Mouse (Mus musculus) forebrain, embryonic 14.5 days (tissue): Measurements from ENCODE around the gene Dedd. TPM values are rescaled to one million over a fixed set of nuclear protein-coding genes. Genes with fewer than 3 reads are reported as not detected.

Experiments used
- ATAC-seq: fragments of 200-750 bp; cut with Nextera tagmentation; 2 replicates; pipeline ENCODE4 v1.8.0; 2017; ENCODE audit warnings: mild to moderate bottlenecking, moderate library complexity
- DNase-seq: peaks from one replicate; pipeline ENCODE4 v3.0.0-alpha.2; 2015; ENCODE audit warnings: low spot score
- H3K27ac ChIP-seq: fragments of 300-500 bp; sonication (generic); 2 replicates; pipeline ENCODE4 v1.5.1; 2014; ENCODE audit warnings: low read depth, mild to moderate bottlenecking, control low read depth, low read length, moderate library complexity
- H3K27me3 ChIP-seq: fragments of 300-500 bp; sonication (generic); replicated peaks from 2 replicates; pipeline ENCODE4 v1.6.1; 2014; ENCODE audit warnings: low read length, control low read depth, mixed read lengths; ENCODE audit not compliant: control insufficient read depth, insufficient read depth
- H3K36me3 ChIP-seq: fragments of 300-500 bp; sonication (generic); 2 replicates; pipeline ENCODE4 v1.6.1; 2014; ENCODE audit warnings: low read length, control low read depth; ENCODE audit not compliant: control insufficient read depth, insufficient read depth
- H3K4me1 ChIP-seq: fragments of 300-500 bp; sonication (generic); 2 replicates; pipeline ENCODE4 v1.6.1; 2014; ENCODE audit warnings: antibody characterized with exemption, low read length, control low read depth; ENCODE audit not compliant: control insufficient read depth, insufficient read depth
- H3K4me2 ChIP-seq: fragments of 300-500 bp; sonication (generic); 2 replicates; pipeline ENCODE4 v1.6.1; 2014; ENCODE audit warnings: mild to moderate bottlenecking, control low read depth, low read length
- H3K4me3 ChIP-seq: fragments of 300-500 bp; sonication (generic); 2 replicates; pipeline ENCODE4 v1.5.1; 2014; ENCODE audit warnings: low read depth, low read length, control low read depth
- H3K9ac ChIP-seq: fragments of 300-500 bp; sonication (generic); 2 replicates; pipeline ENCODE4 v1.6.1; 2014; ENCODE audit warnings: mild to moderate bottlenecking, low read length, control low read depth, moderate library complexity
- H3K9me3 ChIP-seq: fragments of 300-500 bp; sonication (generic); replicated peaks from 2 replicates; pipeline ENCODE4 v1.6.1; 2016; ENCODE audit warnings: low read length, control low read depth, mixed read lengths; ENCODE audit not compliant: control insufficient read depth
- WGBS: fragments of 180-500 bp; shearing (Covaris S2); extraction: QIAGEN DNeasy Blood & Tissue Kit; methylation state at CpG from one replicate; pipeline ENCODE4 v1.1.7; 2014; 5-methylcytosine and 5-hydroxymethylcytosine counted together
- polyA plus RNA-seq: library from polyadenylated mRNA; unstranded; fragments of >200 nt; fragmentation: Nextera tagmentation; extraction: Ambion mirVana; gene quantifications from 2 replicates; pipeline ENCODE4 v1.2.1, GENCODE M21; 2014

Gene Dedd
- polyA plus RNA-seq, 1 experiment from 2014 or later = 53.9 TPM

GRCm38 (mm10) chr1:171382096-171382620 lies 53.2 kb downstream of the Dedd start:
- H3K36me3 ChIP-seq = no peaks in the 10 kb centered on the region
- no peaks in the 10 kb centered on the region; the same call in 1 of the 2 replicates for H3K4me1 ChIP-seq
- no peaks in the 10 kb centered on the region for H3K9me3 ChIP-seq
- H3K27ac ChIP-seq = no peak overlapping the region
- no peak overlapping the region for H3K4me2 ChIP-seq
- 89% methylated on average over 11 of the region's 11 CpGs for WGBS
- DNase-seq = no peak
- H3K4me3 ChIP-seq = no peak overlapping the region
- H3K9ac ChIP-seq = no peak overlapping the region
- peaks cover 5% of the 10 kb centered on the region for H3K27me3 ChIP-seq
- no peak for ATAC-seq

- Histone ChIP-seq H3K4me2 (no peak overlapping the region), H3K36me3 (no peaks in the 10 kb centered on the region), H3K4me3 (no peak overlapping the region), H3K9me3 (no peaks in the 10 kb centered on the region), H3K4me1 (no peaks in the 10 kb centered on the region; the same call in 1 of the 2 replicates), H3K27ac (no peak overlapping the region), H3K27me3 (peaks cover 5% of the 10 kb centered on the region), H3K9ac (no peak overlapping the region)
- 66% methylated on average over 9 of the region's 9 CpGs for WGBS
- DNase-seq (no peak), ATAC-seq (no peak)
Measured at GRCm38 (mm10) chr1:171384361-171384760, 55.4 kb downstream of the Dedd start.

- H3K27ac ChIP-seq = no peak overlapping the region
- H3K36me3 ChIP-seq = no peaks in the 10 kb centered on the region
- 66% methylated on average over 9 of the region's 9 CpGs for whole genome bisulfite sequencing
- H3K4me3 ChIP-seq = no peak overlapping the region
- DNase-seq (no peak), ATAC-seq (no peak)
- H3K9ac ChIP-seq = no peak overlapping the region
- no peaks in the 10 kb centered on the region; the same call in 1 of the 2 replicates for H3K4me1 ChIP-seq
- peaks cover 5% of the 10 kb centered on the region for H3K27me3 ChIP-seq
- H3K9me3 ChIP-seq = no peaks in the 10 kb centered on the region
- no peak overlapping the region for H3K4me2 ChIP-seq
Measured at GRCm38 (mm10) chr1:171385171-171385570, 56.2 kb downstream of the Dedd start.

GRCm38 (mm10) chr1:171387099-171387498 lies 58.2 kb downstream of the Dedd start:
- WGBS = 27% methylated on average over 6 of the region's 6 CpGs
- peak; percentile 32 for DNase-seq
- H3K36me3 ChIP-seq = no peaks in the 10 kb centered on the region
- no peak for ATAC-seq
- H3K9me3 ChIP-seq = no peaks in the 10 kb centered on the region
- H3K4me3 ChIP-seq = no peak overlapping the region
- H3K9ac ChIP-seq = no peak overlapping the region
- H3K4me2 ChIP-seq = no peak overlapping the region
- no peak overlapping the region for H3K27ac ChIP-seq
- no peaks in the 10 kb centered on the region for H3K27me3 ChIP-seq
- no peaks in the 10 kb centered on the region for H3K4me1 ChIP-seq

- H3K27me3 ChIP-seq = no peaks in the 10 kb centered on the region
- DNase-seq (no peak), ATAC-seq (no peak)
- H3K27ac ChIP-seq = no peak within 1 kb of the TSS
- H3K4me3 ChIP-seq = no peak within 1 kb of the TSS
- H3K9ac ChIP-seq = no peak within 1 kb of the TSS
- H3K4me2 ChIP-seq = no peak within 1 kb of the TSS
- H3K9me3 ChIP-seq = no peaks in the 10 kb centered on the region
- no peaks in the 10 kb centered on the region for H3K36me3 ChIP-seq
- H3K4me1 ChIP-seq = no peaks in the 10 kb centered on the region
- WGBS = 82% methylated on average over 15 of the region's 15 CpGs
Measured at GRCm38 (mm10) chr1:171388376-171389102, 59.6 kb downstream of the Dedd start, which contains the start of gene Arhgap30. Gene Arhgap30, plus strand, starts transcription at chr1:171388954.

GRCm38 (mm10) chr1:171390101-171390500 lies 61.2 kb downstream of the Dedd start:
- Histone ChIP-seq H3K9ac (no peak overlapping the region), H3K27ac (no peak overlapping the region), H3K9me3 (no peaks in the 10 kb centered on the region), H3K27me3 (no peaks in the 10 kb centered on the region), H3K36me3 (no peaks in the 10 kb centered on the region), H3K4me1 (no peaks in the 10 kb centered on the region), H3K4me3 (no peak overlapping the region), H3K4me2 (no peak overlapping the region)
- DNase-seq = no peak
- WGBS = 74% methylated on average over 4 of the region's 4 CpGs
- no peak for ATAC-seq

Other genes with a start within 250 kb of the Dedd start
- gene Cfap126, start 215.2 kb upstream of the Dedd start, polyA plus RNA-seq = 7.2 and 8.8 TPM in 2 replicates
- 301 and 310 TPM in 2 replicates for gene Sdhc, start 178.5 kb upstream of the Dedd start, polyA plus RNA-seq
- gene Mpz, start 178.4 kb upstream of the Dedd start, polyA plus RNA-seq = 0.09 and 0.22 TPM in 2 replicates
- 9.7 and 10.2 TPM in 2 replicates for gene Pcp4l1, start 132.9 kb upstream of the Dedd start, polyA plus RNA-seq
- gene Nr1i3, start 115.2 kb upstream of the Dedd start, polyA plus RNA-seq = 0.13 and 0.36 TPM in 2 replicates
- 45.0 and 49.2 TPM in 2 replicates for gene Tomm40l, start 106.6 kb upstream of the Dedd start, polyA plus RNA-seq
- gene Apoa2, start 104.1 kb upstream of the Dedd start, polyA plus RNA-seq = 0.88 and 1.9 TPM in 2 replicates
- gene Fcer1g, start 94.8 kb upstream of the Dedd start, polyA plus RNA-seq = 25.1 and 31.5 TPM in 2 replicates
- 2.5 and 3.9 TPM in 2 replicates for gene Adamts4, start 78.7 kb upstream of the Dedd start, polyA plus RNA-seq
- 244 and 260 TPM in 2 replicates for gene Ndufs2, start 77.8 kb upstream of the Dedd start, polyA plus RNA-seq
- gene B4galt3, start 58.8 kb upstream of the Dedd start, polyA plus RNA-seq = 74.9 and 94.2 TPM in 2 replicates
- gene Ppox, start 48.0 kb upstream of the Dedd start, polyA plus RNA-seq = 41.4 and 46.0 TPM in 2 replicates
- 89.9 and 104 TPM in 2 replicates for gene Usp21, start 41.2 kb upstream of the Dedd start, polyA plus RNA-seq
- 119 and 127 TPM in 2 replicates for gene Ufc1, start 34.1 kb upstream of the Dedd start, polyA plus RNA-seq
- 45.9 and 46.0 TPM in 2 replicates for gene Nit1, start 16.5 kb downstream of the Dedd start, polyA plus RNA-seq
- gene Pfdn2, start 16.5 kb downstream of the Dedd start, polyA plus RNA-seq = 78.3 and 82.6 TPM in 2 replicates
- gene Klhdc9, start 31.7 kb downstream of the Dedd start, polyA plus RNA-seq = 3.0 and 5.2 TPM in 2 replicates
- gene Nectin4, start 41.0 kb downstream of the Dedd start, polyA plus RNA-seq = 0.11 and 0.32 TPM in 2 replicates
- 0.28 and 0.39 TPM in 2 replicates for gene Arhgap30, start 59.8 kb downstream of the Dedd start, polyA plus RNA-seq
- gene Usf1, start 82.2 kb downstream of the Dedd start, polyA plus RNA-seq = 212 and 263 TPM in 2 replicates
- gene Tstd1, start 89.7 kb downstream of the Dedd start, polyA plus RNA-seq = 4.5 and 4.8 TPM in 2 replicates
- 3.0 and 6.9 TPM in 2 replicates for gene F11r, start 108.4 kb downstream of the Dedd start, polyA plus RNA-seq
- 24.3 and 26.1 TPM in 2 replicates for gene Alyref2, start 174.3 kb downstream of the Dedd start, polyA plus RNA-seq
- not detected in 2 replicates for gene Itln1, start 206.1 kb downstream of the Dedd start, polyA plus RNA-seq
- gene Cd244a, start 230.0 kb downstream of the Dedd start, polyA plus RNA-seq = not detected in 2 replicates